Mouse (Mus musculus) hindbrain, embryonic 11.5 days (tissue): ENCODE data around the gene Emilin2. TPM values are rescaled to one million over a fixed set of nuclear protein-coding genes. Genes with fewer than 3 reads are reported as not detected.

Source experiments
- ATAC-seq: fragments of 200-750 bp; cut with Nextera tagmentation; 2 replicates; pipeline ENCODE4 v1.8.0; 2017; ENCODE audit warnings: mild to moderate bottlenecking, moderate TSS enrichment, moderate library complexity; ENCODE audit not compliant: low FRiP score
- DNase-seq: peaks from one replicate; pipeline ENCODE4 v3.0.0-alpha.2; 2015; ENCODE audit warnings: low spot score
- H3K27ac ChIP-seq: fragments of 300-500 bp; sonication (generic); 2 replicates; pipeline ENCODE4 v1.5.1; 2014; ENCODE audit warnings: mild to moderate bottlenecking, low read depth, low read length
- H3K27me3 ChIP-seq: fragments of 300-500 bp; sonication (generic); 2 replicates; pipeline ENCODE4 v1.6.1; 2014; ENCODE audit warnings: mild to moderate bottlenecking, low read length, moderate library complexity, mixed read lengths; ENCODE audit not compliant: control insufficient read depth, insufficient read depth
- H3K36me3 ChIP-seq: fragments of 300-500 bp; sonication (generic); 2 replicates; pipeline ENCODE4 v1.6.1; 2014; ENCODE audit warnings: mild to moderate bottlenecking, low read length, moderate library complexity, mixed read lengths; ENCODE audit not compliant: control insufficient read depth, insufficient read depth
- H3K4me1 ChIP-seq: fragments of 300-500 bp; sonication (generic); replicated peaks from 2 replicates; pipeline ENCODE4 v1.6.1; 2014; ENCODE audit warnings: low read length, mixed read lengths; ENCODE audit not compliant: control insufficient read depth, insufficient read depth
- H3K4me2 ChIP-seq: fragments of 300-500 bp; sonication (generic); replicated peaks from 2 replicates; pipeline ENCODE4 v1.6.1; 2014; ENCODE audit warnings: mild to moderate bottlenecking, low read depth, low read length
- H3K4me3 ChIP-seq: fragments of 300-500 bp; sonication (generic); 2 replicates; pipeline ENCODE4 v1.5.1; 2014; ENCODE audit warnings: low read depth, low read length
- H3K9ac ChIP-seq: fragments of 300-500 bp; sonication (generic); 2 replicates; pipeline ENCODE4 v1.6.1; 2014; ENCODE audit warnings: low read depth, low read length
- H3K9me3 ChIP-seq: fragments of 300-500 bp; sonication (generic); 2 replicates; pipeline ENCODE4 v1.6.1; 2016; ENCODE audit warnings: low read length; ENCODE audit not compliant: control insufficient read depth
- WGBS: fragments of 180-500 bp; shearing (Covaris S2); extraction: QIAGEN DNeasy Blood & Tissue Kit; methylation state at CpG from one replicate; pipeline ENCODE4 v1.1.7; 2014; 5-methylcytosine and 5-hydroxymethylcytosine counted together
- polyA plus RNA-seq: library from polyadenylated mRNA; unstranded; fragments of >200 nt; fragmentation: Nextera tagmentation; extraction: Ambion mirVana; gene quantifications from 2 replicates; pipeline ENCODE4 v1.2.1, GENCODE M21; 2014

Gene Emilin2
- polyA plus RNA-seq, 1 experiment from 2014 or later, result 7.8 TPM

GRCm38 (mm10) chr17:71307251-71307790 lies 4.5 kb downstream of the Emilin2 start:
- H3K36me3 ChIP-seq, result no peaks in the 10 kb centered on the region
- H3K27ac ChIP-seq, result no peak overlapping the region
- no peak for ATAC-seq
- H3K4me3 ChIP-seq, result no peak overlapping the region
- DNase-seq, result no peak
- WGBS, result 92% methylated on average over 10 of the region's 10 CpGs
- no peaks in the 10 kb centered on the region for H3K27me3 ChIP-seq
- no peak overlapping the region for H3K9ac ChIP-seq
- peaks cover 6% of the 10 kb centered on the region; the same call in 1 of the 2 replicates for H3K4me1 ChIP-seq
- H3K4me2 ChIP-seq, result no peak overlapping the region
- H3K9me3 ChIP-seq, result no peaks in the 10 kb centered on the region

GRCm38 (mm10) chr17:71306716-71307115 lies 5.1 kb downstream of the Emilin2 start:
- WGBS, result 89% methylated on average over 4 of the region's 4 CpGs
- DNase-seq, result no peak

GRCm38 (mm10) chr17:71306091-71306490 lies 5.7 kb downstream of the Emilin2 start:
- 80% methylated on average over 6 of the region's 6 CpGs for WGBS
- ATAC-seq (no peak), DNase-seq (no peak)
- no peak overlapping the region for H3K4me2 ChIP-seq
- no peak overlapping the region for H3K9ac ChIP-seq
- H3K4me1 ChIP-seq, result peaks cover 6% of the 10 kb centered on the region; the same call in 1 of the 2 replicates
- H3K36me3 ChIP-seq, result no peaks in the 10 kb centered on the region
- H3K9me3 ChIP-seq, result no peaks in the 10 kb centered on the region
- H3K27me3 ChIP-seq, result no peaks in the 10 kb centered on the region
- H3K27ac ChIP-seq, result no peak overlapping the region
- no peak overlapping the region for H3K4me3 ChIP-seq

More at GRCm38 (mm10) chr17:71306716-71307115, 5.1 kb downstream of the Emilin2 start:
- no peak overlapping the region for H3K4me3 ChIP-seq
- no peak overlapping the region for H3K9ac ChIP-seq
- H3K4me1 ChIP-seq, result peaks cover 6% of the 10 kb centered on the region; the same call in 1 of the 2 replicates
- ATAC-seq, result no peak
- H3K4me2 ChIP-seq, result no peak overlapping the region
- H3K9me3 ChIP-seq, result no peaks in the 10 kb centered on the region
- no peak overlapping the region for H3K27ac ChIP-seq
- no peaks in the 10 kb centered on the region for H3K36me3 ChIP-seq
- H3K27me3 ChIP-seq, result no peaks in the 10 kb centered on the region

- ATAC-seq (no peak), DNase-seq (no peak)
- Histone ChIP-seq H3K4me3 (no peak overlapping the region), H3K4me2 (no peak overlapping the region), H3K9me3 (no peaks in the 10 kb centered on the region), H3K27ac (no peak overlapping the region), H3K4me1 (no peaks in the 10 kb centered on the region), H3K9ac (no peak overlapping the region), H3K27me3 (no peaks in the 10 kb centered on the region), H3K36me3 (no peaks in the 10 kb centered on the region)
- 81% methylated on average over 6 of the region's 6 CpGs for WGBS
Measured at GRCm38 (mm10) chr17:71303444-71303843, 8.3 kb downstream of the Emilin2 start.

- Histone ChIP-seq H3K9me3 (no peaks in the 10 kb centered on the region), H3K4me2 (no peak overlapping the region), H3K4me3 (no peak overlapping the region), H3K4me1 (no peaks in the 10 kb centered on the region), H3K27ac (no peak overlapping the region), H3K36me3 (no peaks in the 10 kb centered on the region), H3K27me3 (no peaks in the 10 kb centered on the region), H3K9ac (no peak overlapping the region)
- ATAC-seq (no peak), DNase-seq (no peak)
- 77% methylated on average over 5 of the region's 5 CpGs for WGBS
Measured at GRCm38 (mm10) chr17:71301413-71301812, 10.4 kb downstream of the Emilin2 start.

- H3K4me2 ChIP-seq, result no peak overlapping the region
- no peak overlapping the region for H3K27ac ChIP-seq
- DNase-seq (no peak), ATAC-seq (no peak)
- H3K4me3 ChIP-seq, result no peak overlapping the region
- 91% methylated on average over 2 of the region's 2 CpGs for WGBS
- H3K9me3 ChIP-seq, result no peaks in the 10 kb centered on the region
- no peaks in the 10 kb centered on the region for H3K27me3 ChIP-seq
- H3K36me3 ChIP-seq, result no peaks in the 10 kb centered on the region
- H3K4me1 ChIP-seq, result no peaks in the 10 kb centered on the region
- H3K9ac ChIP-seq, result no peak overlapping the region
Measured at GRCm38 (mm10) chr17:71300338-71300737, 11.4 kb downstream of the Emilin2 start.

GRCm38 (mm10) chr17:71299879-71300278 lies 11.9 kb downstream of the Emilin2 start:
- no peak for ATAC-seq
- whole genome bisulfite sequencing, result 93% methylated on average over 4 of the region's 4 CpGs

GRCm38 (mm10) chr17:71294570-71294969 lies 17.2 kb downstream of the Emilin2 start:
- no peak for DNase-seq
- no peak overlapping the region for H3K4me3 ChIP-seq
- no peaks in the 10 kb centered on the region for H3K4me1 ChIP-seq
- 92% methylated on average over 3 of the region's 3 CpGs for WGBS
- no peak overlapping the region for H3K9ac ChIP-seq
- H3K27me3 ChIP-seq, result no peaks in the 10 kb centered on the region
- no peak overlapping the region for H3K27ac ChIP-seq
- H3K9me3 ChIP-seq, result no peaks in the 10 kb centered on the region
- no peak overlapping the region for H3K4me2 ChIP-seq
- H3K36me3 ChIP-seq, result no peaks in the 10 kb centered on the region
- no peak for ATAC-seq

More at GRCm38 (mm10) chr17:71299879-71300278, 11.9 kb downstream of the Emilin2 start:
- Histone ChIP-seq H3K27ac (no peak overlapping the region), H3K4me1 (no peaks in the 10 kb centered on the region), H3K9ac (no peak overlapping the region), H3K4me3 (no peak overlapping the region), H3K36me3 (no peaks in the 10 kb centered on the region), H3K4me2 (no peak overlapping the region), H3K9me3 (no peaks in the 10 kb centered on the region), H3K27me3 (no peaks in the 10 kb centered on the region)
- no peak for DNase-seq

- no peak for DNase-seq
- no peak overlapping the region for H3K4me2 ChIP-seq
- no peak overlapping the region for H3K4me3 ChIP-seq
Measured at GRCm38 (mm10) chr17:71292897-71293296, 18.9 kb downstream of the Emilin2 start.

More at GRCm38 (mm10) chr17:71292897-71293296, 18.9 kb downstream of the Emilin2 start:
- Histone ChIP-seq H3K9me3 (no peaks in the 10 kb centered on the region), H3K27ac (no peak overlapping the region), H3K36me3 (no peaks in the 10 kb centered on the region), H3K9ac (no peak overlapping the region), H3K27me3 (no peaks in the 10 kb centered on the region), H3K4me1 (no peaks in the 10 kb centered on the region)
- no peak for ATAC-seq
- 89% methylated on average over 4 of the region's 4 CpGs for WGBS
